Comparison of ENCODE assay signal across 8 mouse cellular contexts in the genomic region with DNA sequence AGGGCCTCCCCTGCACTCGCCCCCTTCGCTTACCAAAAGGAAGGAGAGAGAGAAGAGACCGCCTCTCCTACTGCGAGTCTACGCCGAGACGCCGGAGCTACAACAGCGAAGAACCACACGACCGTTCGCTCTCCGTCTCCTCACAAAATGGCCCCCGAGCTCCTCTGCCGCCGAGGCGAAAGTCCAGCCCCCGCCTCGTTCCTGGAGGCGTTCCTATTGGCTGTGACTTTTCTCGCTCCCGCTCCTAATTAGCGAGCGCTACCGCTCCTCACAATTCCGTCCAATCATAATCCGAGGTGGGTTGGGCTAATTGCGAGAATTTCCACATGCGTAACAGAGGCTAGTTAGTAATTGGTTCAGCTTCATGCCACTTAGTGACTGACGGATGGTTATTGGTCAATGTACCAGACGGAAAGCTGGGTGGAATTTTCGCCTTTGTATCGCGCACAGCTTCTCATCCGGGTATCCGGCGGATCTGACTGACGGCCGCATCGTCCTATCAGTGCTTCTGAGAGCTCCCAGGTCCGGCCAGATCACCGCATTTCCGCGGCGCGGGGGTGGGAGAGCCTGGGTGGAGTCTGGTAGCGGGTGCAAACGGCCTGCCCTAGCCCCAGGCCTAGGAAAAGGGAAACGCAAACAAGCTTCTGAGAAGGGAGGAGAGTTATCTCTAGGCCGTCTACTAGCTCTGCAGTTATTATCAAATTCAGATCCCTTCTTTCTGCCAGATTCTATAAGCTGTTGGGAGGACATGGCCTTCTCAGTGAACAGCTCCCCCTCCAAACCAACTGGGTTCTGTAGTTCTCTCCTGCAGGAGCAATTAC. TPM values are rescaled to one million over a fixed set of nuclear protein-coding genes. Genes with fewer than 3 reads are reported as not detected.
DNase-seq lines count a peak whose midpoint lies in the region; ATAC-seq and TF ChIP-seq lines count a peak whose summit lies in the region.

Gene Hnrnpc, minus strand, starts transcription at position 173 of the 821 bp plus-strand sequence.

- H3K4me1 ChIP-seq in cortical plate, adult 2 months (ENCODE audit: control insufficient read depth, insufficient read depth, low read length), result peaks cover 6% of the 10 kb centered on the region
- peaks cover 38% of the 10 kb centered on the region for H3K4me1 ChIP-seq in megakaryocyte, embryonic 14.5 days

- TF ChIP-seq CTCF in cortical plate, adult 2 months (IDR thresholded peaks at IDR 0.05; ENCODE audit: extremely low read depth, insufficient read depth, low read length), result no peak

- no peaks in the 10 kb centered on the region for H3K27me3 ChIP-seq in megakaryocyte, embryonic 14.5 days (replicated peaks)

- peak; percentile 99 for TF ChIP-seq POLR2A in cortical plate, adult 2 months (IDR thresholded peaks at IDR 0.05; ENCODE audit: extremely low read depth, insufficient read depth, low read length)

- peak within 1 kb of the TSS; percentile 79 for H3K4me3 ChIP-seq in cortical plate, adult 2 months (ENCODE audit: insufficient read depth, low read length)
- H3K4me3 ChIP-seq in megakaryocyte, embryonic 14.5 days (replicated peaks), result peak within 1 kb of the TSS; percentile 99

- H3K36me3 ChIP-seq in megakaryocyte, embryonic 14.5 days (replicated peaks; ENCODE audit: low read length), result peaks cover 22% of the 10 kb centered on the region

- DNase-seq in gastrocnemius, adult 8-10 months (ENCODE audit: low spot score in 2 of 2), result peak; percentile 100
- peak; percentile 100 for DNase-seq in hindlimb bud, embryonic 11.5 days (ENCODE audit: extremely low spot score, low read depth, low spot score)
- DNase-seq in left cerebral cortex, adult 8-10 months (ENCODE audit: low spot score in 2 of 2), result peak; percentile 100
- DNase-seq in right cerebral cortex, postnatal 10 days (ENCODE audit: low spot score in 2 of 2), result peak; percentile 100
- peak; percentile 100 for DNase-seq in urinary bladder, postnatal 25 days (ENCODE audit: low spot score)

- ATAC-seq in activated CD4-positive, CD25-positive, alpha-beta regulatory T cell, adult 4 months, result peak; percentile 93

- peak within 1 kb of the TSS; percentile 90 for H3K27ac ChIP-seq in cortical plate, adult 2 months (ENCODE audit: insufficient read depth, low read length)

- no peaks in the 10 kb centered on the region for H3K9me3 ChIP-seq in megakaryocyte, embryonic 14.5 days

RNA-seq across cellular contexts. Expression of gene Hnrnpc, which starts in this region (rescaled TPM):
- 100 to 1,000 TPM; 414 to 423 TPM for polyA plus RNA-seq in activated CD4-positive, CD25-positive, alpha-beta regulatory T cell, adult 4 months (2017; shearing (Covaris generic))
- polyA plus RNA-seq in cortical plate, adult 2 months (2012; rRNA removed), result 215 and 219 TPM in 2 replicates
- 10 to 100 TPM; 62.4 to 80.4 (median 71.9) TPM for total RNA-seq in gastrocnemius, adult 8-10 months (2022)
- total RNA-seq in left cerebral cortex, adult 8-10 months (2022), result 100 to 1,000 TPM; 182 to 218 (median 204) TPM
- polyA plus RNA-seq in megakaryocyte, embryonic 14.5 days (2012; ENCODE audit: insufficient read depth, low replicate concordance), result 1.1 and 32.3 TPM in 2 replicates

Comparison
In these comparisons a context has a peak if more than half of its experiments do, and no peak if none do; other contexts are left out.
1. Peak in every context shown above with its lines: DNase-seq, ATAC-seq, H3K4me3 ChIP-seq and H3K27ac ChIP-seq.